Mouse (Mus musculus) ovary, postnatal 10 days (tissue): Measurements from ENCODE around the gene Zfp663.

ENCODE experiments used
- DNase-seq: peaks from one replicate; pipeline ENCODE4 v3.0.0; 2022; ENCODE audit warnings: low spot score

The Zfp663 gene

GRCm38 (mm10) chr2:165320531-165321150 is 47.9 kb downstream of the Zfp663 start:
- DNase-seq: no peak

GRCm38 (mm10) chr2:165319503-165319902 is 49.0 kb downstream of the Zfp663 start:
- DNase-seq: no peak

- DNase-seq: no peak
Observed at GRCm38 (mm10) chr2:165318941-165319340, 49.6 kb downstream of the Zfp663 start.

- no peak for DNase-seq
Observed at GRCm38 (mm10) chr2:165317621-165318263, 50.8 kb downstream of the Zfp663 start.

GRCm38 (mm10) chr2:165316837-165317473 is 51.6 kb downstream of the Zfp663 start:
- no peak for DNase-seq

GRCm38 (mm10) chr2:165316204-165316603 is 52.3 kb downstream of the Zfp663 start:
- DNase-seq: no peak

- DNase-seq: no peak
Observed at GRCm38 (mm10) chr2:165314197-165314596, 54.3 kb downstream of the Zfp663 start.

- no peak for DNase-seq
Observed at GRCm38 (mm10) chr2:165312381-165312780, 56.1 kb downstream of the Zfp663 start.

GRCm38 (mm10) chr2:165311577-165311976 is 57.0 kb downstream of the Zfp663 start:
- no peak for DNase-seq

- no peak for DNase-seq
Observed at GRCm38 (mm10) chr2:165310818-165311425, 57.6 kb downstream of the Zfp663 start.

GRCm38 (mm10) chr2:165307801-165308200 is 60.7 kb downstream of the Zfp663 start:
- DNase-seq: no peak

- DNase-seq: no peak
Observed at GRCm38 (mm10) chr2:165305438-165305837, 63.1 kb downstream of the Zfp663 start.

- no peak for DNase-seq
Observed at GRCm38 (mm10) chr2:165304819-165305218, 63.7 kb downstream of the Zfp663 start.

GRCm38 (mm10) chr2:165303354-165304012 is 65.0 kb downstream of the Zfp663 start:
- DNase-seq: no peak

GRCm38 (mm10) chr2:165301409-165301808 is 67.1 kb downstream of the Zfp663 start:
- no peak for DNase-seq
